Mouse (Mus musculus) cerebellum, adult 9-10 months (tissue): ENCODE measurements around the gene Orc3.
"Not testable (repeated sequence)": the region's sequence is repeated elsewhere in the genome, so short reads cannot be mapped to it uniquely, and the experiment has no call there.

Experiments
- DNase-seq: peaks from one replicate; pipeline ENCODE4 v3.0.0; 2022

Gene Orc3

DNA sequence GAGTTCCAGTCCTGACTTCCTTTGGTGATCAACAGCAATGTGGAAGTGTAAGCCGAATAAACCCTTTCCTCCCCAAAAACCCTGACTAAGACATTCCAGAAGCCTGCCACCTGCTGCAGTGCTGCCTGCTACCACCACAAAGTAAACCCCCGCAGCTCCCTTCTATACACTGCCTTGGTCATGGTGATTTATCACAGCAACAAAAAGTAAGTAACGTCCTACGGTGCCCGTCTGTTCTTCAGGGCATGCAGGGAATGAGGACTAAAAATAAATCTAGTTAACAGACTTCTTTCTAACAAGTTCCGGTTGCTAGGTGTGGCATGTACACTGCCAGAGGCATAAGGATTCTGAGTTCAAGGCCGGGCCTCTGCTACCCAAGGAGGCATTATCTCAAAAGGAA lies 32.8 kb downstream of the Orc3 start:
- DNase-seq = no peak

DNA sequence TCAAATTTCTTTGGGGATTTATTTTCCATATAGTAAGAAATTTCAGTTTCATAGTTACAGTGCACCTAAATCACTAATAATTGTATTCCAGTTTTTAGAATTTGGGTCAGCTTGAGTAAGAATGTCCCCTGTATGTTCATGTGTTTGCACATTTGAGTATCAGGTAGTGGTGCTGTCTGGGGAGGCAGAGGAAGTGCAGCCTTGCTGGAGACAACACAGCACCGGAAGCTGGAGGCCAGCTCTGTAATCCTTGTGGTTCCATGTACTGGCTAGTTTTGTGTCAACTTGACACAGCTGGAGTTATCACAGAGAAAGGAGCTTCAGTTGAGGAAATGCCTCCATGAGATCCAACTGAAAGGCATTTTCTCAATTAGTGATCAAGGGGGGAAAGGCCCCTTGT lies 33.3 kb downstream of the Orc3 start:
- not testable (repeated sequence) for DNase-seq

DNA sequence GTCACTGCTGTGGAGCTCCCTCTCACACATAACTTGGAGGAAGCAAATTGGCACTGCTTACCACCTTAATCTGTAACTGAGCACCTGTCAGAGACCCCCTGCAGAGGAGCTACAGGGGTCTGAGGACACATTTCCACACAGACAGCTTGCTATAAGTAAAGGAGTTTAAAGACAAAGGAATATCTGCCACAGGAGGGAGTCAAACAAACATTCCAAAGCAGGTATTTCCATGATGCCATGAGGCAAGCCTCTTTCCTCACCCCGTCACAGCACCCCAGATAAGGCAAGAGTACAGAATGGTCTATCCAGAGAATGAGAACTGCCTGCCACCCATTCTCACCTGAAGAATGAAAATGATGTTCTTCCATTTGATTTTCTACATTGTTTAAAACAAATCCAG lies 35.5 kb downstream of the Orc3 start:
- no peak for DNase-seq

DNA sequence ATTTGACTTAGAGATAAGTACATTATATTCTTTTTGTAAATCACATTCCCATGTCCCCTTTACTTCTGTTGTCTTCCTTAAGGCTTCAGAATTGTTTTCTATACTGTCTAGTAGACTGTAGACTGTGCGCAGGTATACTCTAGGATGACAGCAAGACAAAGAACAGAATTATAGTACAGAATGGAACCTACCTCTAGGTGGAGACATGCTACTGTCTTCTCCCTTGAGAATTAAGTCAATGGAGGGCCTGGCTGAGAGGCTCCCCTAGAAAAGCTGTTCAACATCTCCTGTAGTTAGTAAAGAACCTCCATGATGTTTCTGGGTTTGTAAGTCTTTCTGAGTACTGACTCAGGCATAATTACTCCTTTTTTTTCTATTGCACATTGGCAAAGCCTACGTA lies 37.7 kb downstream of the Orc3 start:
- no peak for DNase-seq

DNA sequence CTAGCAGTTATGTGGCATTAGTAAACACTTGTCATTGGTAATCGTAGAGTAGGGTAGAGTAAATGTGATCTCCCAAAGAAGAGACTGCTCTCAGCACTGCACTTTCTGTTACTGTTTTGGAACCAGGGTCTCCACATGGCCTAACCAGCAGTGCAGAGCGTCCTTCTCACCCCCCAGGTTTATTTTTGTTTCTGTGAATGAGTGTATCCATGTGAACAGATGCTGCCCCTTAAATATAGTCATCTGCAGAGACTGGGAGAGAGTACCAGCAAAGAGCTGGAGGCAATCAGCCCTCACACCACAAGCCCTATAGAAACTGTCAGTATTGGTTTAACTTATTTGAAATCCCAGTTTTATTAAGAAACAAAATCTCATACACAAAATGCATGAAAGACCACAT lies 41.9 kb downstream of the Orc3 start:
- no peak for DNase-seq

DNA sequence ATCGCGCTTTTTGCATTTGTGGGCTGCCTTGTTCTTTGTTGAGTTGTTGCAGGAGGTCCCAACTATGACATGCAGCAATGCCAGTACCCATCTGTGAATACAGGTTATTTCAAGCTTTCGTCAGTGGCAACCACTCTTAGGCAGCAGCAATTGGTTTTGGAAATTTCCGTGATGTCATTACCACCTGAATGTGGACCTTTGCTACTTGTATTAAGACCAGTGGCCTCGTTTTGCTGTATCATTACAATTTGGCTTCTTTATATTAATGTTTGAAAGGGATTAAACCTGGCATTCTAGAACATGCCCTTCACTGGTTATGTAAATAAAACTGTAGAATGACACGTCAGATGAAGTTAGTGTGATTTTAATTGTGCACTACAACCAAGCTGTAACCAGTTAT lies 48.5 kb downstream of the Orc3 start:
- DNase-seq = no peak

DNA sequence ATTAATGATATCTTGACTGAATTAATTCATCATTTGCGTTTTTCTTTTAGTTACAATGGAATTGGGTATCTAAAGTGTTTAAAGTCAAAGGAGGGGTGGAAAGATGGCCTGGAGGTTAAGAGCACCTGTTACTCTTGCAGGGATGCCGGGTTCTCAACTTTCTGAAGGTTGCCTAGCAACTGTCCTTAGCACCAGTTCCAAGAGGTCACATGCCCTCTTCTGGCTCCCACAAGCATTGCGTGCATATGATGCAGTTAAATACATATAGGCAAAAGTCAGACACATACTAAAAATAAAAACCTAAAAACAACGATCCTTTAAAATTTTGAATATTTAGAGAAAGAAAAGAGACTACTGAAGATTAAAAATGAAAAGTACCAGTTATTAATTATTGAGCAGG lies 53.8 kb downstream of the Orc3 start:
- DNase-seq = peak; percentile 55

DNA sequence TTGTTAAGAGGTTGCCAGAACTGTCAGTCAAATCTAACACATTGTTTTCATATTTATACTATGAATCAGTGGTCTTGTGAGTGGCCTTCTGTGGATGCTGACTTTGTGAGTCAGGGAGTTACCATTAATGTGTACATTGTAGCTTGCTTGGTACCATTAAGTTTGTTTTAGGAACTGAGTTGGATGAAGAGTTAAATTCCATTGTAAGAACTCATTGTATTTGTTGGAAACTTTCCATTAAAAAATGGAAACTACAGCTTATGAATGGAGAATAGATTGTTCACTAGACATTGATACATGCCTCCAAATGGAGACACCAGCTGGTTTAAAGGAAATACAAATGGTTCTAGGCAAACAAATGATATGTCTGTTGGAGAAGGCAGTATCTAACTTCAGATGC lies 58.6 kb downstream of the Orc3 start:
- DNase-seq = no peak

DNA sequence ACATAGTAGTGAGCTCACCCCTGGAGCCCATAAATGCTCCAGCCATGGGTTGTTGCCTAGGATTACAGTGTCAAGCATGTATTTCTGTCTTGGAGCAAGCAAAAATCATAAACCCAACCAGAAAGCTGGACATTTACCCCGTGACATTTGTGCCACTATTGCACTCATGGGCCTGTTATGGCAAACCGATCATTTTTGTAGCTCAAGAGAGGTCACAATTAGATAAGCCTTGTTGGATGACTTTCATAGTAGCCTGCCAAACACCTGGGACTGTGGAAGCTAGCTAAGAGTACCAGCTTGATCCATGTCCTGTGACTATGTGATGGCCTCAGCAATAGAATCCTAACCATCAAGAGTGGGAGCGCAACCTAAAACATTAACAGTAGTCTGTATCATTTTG lies 59.1 kb downstream of the Orc3 start:
- DNase-seq = no peak

DNA sequence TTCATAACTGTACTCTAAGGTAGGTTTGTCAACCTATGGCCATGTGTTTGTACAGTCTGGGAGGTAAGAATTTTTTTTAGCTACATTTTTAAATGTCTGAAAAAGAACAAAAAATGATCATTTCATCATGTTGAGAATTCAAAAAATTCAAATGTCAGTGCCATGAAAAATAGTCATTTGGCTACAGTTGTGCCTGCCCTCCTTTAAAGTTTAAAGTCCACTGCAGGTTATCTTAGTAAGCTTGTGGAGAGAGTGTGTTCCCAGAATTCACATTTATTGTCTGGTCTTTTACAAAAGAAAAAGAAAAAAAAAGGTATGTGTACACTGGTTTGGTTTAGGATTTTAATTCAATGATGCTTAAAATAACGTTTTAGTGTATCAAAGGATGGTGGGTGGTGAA lies 60.1 kb downstream of the Orc3 start:
- DNase-seq = no peak

DNA sequence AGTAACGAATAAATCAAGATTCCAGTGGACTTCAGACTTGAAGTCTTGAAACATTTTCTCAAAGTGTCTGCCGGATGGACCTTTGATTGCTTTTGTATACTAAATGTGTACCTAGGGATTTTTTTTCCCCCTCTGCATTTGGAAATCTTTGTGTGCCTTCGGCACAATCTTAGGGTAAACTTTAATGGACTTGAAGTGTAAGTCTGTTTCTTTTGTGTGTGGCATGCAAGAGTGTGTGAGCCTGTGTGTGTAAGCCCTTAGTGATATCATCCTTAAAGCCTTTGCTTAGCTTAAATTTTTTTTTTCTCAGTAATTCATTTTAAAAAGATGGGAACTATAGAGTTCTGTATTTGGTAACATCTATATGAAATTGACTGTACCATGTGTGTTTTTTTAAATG lies 62.8 kb downstream of the Orc3 start:
- DNase-seq = no peak

DNA sequence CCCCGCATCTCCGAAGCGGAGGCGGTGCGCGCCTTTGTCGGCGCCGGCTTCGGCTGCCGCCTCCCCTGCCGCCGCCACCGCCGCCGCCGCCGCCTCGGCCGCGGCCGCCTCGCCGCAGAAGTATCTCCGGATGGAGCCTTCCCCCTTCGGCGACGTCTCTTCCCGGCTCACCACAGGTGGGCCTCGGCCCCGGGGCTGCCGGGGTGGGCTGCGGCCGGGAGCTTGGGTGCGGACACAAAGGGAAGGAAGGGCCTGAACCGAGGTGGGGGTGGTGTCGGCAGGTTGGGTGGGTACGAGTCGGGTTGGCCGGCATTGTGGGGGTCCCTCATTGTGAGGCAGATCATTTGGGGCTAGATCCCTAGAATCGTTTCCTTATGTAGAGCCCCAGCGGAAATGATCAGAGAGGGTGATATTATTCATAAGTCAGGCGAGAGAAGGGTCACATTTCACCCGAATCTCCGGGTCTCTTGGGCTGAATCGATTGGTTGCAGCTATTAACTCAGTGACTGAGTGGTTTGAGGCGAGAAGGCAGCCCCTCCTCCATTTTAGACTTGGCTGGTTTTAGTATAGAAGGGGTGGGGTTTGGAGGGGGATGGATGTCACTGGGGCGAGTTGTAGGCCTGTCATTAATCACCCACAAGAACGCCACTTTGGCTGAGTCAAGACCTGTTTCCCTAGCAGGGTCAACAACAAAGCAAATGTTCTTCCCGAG lies 63.5 kb downstream of the Orc3 start:
- peak; percentile 64 for DNase-seq

DNA sequence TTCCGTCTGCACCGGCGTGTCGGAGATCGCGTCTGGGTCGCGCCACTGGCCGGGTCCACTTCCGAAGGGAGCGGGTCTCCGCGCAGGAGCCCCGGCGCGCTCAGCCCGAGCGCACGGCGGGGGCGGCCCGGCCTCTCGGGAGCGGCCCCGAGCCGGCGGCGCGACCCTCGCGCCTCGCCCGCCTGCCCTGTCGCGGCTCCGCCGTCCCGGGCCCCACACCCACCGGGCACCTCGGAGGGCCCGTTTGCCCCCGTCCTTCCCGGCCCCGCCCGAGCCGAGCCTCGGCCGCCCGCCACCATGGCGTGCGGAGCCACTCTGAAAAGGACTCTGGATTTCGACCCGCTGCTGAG lies 64.0 kb downstream of the Orc3 start, which contains the start of gene Akirin2:
TSS of gene Akirin2 (plus strand) at position 190 of the 350 bp plus-strand sequence.
- peak; percentile 42 for DNase-seq

DNA sequence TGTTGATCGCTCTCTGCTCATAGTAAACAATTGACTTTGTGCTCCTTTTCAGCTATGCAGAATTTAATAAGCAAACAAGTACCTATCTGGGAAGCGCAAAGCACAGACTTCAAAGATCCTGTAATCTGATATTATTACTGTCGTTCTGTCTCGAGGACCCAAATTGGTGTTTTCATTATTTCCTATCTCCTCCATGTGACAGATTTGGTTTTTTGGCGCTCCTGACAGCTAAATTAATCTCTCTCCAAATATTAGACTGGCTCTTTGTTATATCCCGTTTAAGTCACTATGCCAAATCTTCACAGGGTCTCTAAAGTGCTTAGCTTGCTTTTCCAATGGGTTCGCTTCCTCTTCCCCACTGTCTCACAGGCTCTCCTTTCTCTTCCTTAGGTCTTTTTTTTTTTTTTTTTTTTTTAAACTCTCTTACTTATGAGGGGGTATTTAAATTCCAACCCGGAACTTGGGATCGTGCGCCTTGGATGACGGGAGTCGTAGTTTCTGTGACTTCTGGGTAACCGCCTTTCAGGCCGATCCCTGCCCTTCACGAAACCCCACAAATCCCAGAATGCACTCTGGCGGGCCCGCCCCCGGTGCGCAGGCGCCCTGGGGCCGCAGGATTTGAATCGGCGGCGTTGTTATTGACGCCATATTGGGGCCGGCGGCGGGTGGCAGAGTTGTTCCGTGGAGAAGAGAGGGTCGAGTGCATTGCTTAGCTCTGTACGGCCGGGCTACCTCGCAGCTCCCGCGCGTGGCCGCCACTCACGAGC lies 64.6 kb downstream of the Orc3 start:
- peak; percentile 98 for DNase-seq

DNA sequence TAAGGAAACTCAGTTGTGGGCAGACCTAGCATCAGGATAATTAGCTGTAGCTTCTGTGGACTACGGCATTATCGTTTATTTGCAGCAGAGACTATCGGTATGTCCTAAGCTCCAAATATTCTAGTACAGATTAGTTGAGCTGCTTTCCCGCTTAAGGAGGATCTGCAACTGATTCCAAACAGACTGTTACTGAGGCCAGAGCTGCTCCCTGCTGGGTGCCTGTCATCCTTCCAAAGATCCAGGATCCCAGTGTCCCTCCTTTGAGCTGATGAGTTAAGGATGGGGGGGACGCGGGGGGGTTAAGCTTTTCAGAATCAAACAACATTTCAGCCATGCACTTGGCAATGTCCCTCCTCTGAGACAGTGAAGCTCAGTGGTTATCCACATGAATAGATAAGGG lies 84.8 kb downstream of the Orc3 start:
- peak; percentile 88 for DNase-seq

DNA sequence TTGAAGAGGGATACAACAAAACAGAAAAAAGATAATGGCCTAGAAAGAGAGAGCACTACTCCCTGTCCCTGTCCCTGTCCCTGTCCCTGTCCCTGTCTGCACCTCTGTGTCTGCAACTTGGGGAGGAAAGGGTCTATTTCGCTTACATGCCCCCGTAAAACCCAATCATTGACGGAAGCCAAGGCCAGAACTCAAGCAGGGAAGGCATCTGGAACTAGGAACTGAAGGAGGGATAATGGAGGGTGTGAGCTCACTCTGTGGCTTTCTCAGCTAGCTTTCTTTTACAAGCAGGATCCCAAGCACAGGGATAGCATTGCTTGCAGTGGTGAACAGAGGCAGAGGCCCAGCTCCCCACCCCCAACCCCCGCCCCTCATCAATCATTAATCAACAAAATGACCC lies 85.4 kb downstream of the Orc3 start:
- peak; percentile 32 for DNase-seq

DNA sequence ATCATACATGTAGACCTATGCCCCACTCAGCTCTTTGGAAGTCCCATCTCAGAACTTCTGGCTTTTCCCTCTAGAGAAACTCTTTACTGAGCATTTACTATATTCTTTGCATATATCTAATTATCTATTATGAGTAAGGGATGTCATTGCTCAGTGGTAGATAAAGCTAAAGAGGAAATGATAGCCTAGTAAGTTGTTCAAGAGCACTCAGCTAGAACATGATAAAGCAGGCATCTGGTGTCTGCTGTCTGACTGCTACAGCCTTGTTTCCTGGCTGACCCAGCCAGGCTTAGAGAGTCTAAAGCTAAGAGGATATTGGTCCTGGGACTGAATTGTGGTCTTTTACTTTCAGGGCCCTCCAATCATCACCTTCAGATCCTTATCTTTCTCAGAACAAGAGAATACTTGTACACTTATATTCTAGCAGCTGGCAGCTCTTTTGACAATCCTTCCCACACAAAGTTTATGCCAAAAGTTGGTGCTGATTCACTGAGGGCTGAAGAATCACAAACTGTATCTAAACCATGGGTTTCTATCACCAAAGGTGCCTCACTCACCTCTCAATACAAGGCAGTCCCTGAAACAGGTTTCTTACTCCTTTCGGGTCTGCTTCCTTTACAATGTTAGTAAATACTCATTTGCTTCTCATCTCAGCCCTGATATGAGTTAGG lies 86.2 kb downstream of the Orc3 start:
- DNase-seq = no peak

DNA sequence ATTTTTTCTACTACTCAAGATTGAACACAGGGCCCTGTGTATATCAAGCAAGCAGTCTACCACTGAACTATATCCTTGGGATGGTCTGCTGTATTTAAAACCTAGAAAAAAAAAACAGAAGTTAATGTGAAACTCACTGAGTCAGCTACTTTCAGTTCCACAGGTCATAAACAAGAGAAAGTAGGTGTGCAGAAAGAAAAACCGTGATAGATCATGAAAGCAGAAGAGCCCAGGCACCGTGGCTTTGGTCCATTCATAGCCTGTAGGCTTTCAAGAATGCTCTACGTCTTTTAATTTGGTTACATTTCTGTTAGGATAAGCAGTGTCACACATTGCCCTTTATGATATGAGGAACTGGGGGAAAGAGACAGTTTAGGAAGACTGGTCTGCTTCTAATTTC lies 88.0 kb downstream of the Orc3 start:
- no peak for DNase-seq

DNA sequence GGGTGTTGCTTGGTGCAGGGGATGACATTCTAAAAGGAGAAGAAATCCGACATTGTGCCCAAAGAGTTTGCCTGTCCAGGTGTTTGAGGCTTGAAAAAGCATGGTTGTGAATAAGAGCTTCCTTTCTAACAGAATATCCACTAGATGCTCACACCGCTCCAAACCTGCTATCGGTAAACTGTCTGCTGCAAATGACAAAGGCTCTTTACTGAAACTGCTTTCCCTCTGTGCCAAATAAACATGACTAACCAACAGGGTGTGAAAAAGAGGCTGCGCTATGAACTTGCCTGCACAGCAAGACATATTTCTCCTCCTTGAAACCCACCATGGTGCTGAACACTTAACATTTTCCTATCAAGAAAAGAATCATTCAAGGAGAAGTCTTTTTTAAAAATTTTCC lies 91.2 kb downstream of the Orc3 start:
- DNase-seq = peak; percentile 55

DNA sequence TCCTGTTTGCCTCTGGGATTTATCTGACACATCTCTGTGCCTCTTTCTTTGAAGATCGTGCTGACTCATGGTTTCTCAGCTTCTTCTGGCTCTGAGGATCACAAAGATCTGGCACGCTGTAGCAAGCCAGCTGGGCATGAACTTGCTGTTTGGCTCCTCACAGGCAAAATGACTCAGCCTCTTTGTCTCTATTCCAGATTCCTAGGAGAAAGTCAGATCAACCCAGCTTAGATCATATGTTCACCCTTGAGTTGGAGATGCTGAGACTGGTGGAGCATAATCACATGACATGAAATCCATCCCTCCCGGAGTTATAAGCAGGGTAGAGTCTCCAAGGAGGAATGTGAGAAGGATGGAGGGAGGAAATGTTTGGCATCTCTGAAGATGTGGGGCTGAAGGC lies 91.9 kb downstream of the Orc3 start:
- DNase-seq = peak; percentile 97
